ENCODE assay signal across 31 mouse cellular contexts in genomic region chr10:24831377-24832095, GRCm38 (mm10). TPM values are rescaled to one million over a fixed set of nuclear protein-coding genes. Genes with fewer than 3 reads are reported as not detected.
DNase-seq lines count a peak whose midpoint lies in the region; ATAC-seq and TF ChIP-seq lines count a peak whose summit lies in the region.
"Had no signal": no experiment of that assay in that cellular context is flagged by ENCODE, and none has a peak within 500 bp of the region (broad histone marks: within the 10 kb centered on the region; RNA-seq: fewer than 3 reads in every experiment).

No protein-coding gene starts in this region.

- H3K4me2 ChIP-seq in neural tube, embryonic 15.5 days = no peak overlapping the region
- H3K4me2 ChIP-seq in heart, embryonic 11.5 days = no peak overlapping the region
- H3K4me2 ChIP-seq: embryonic facial prominence, embryonic 13.5 days; forebrain, embryonic 15.5 days; heart, embryonic 13.5 days; limb, embryonic 13.5 days; lung, embryonic 15.5 days; midbrain, embryonic 11.5 days; neural tube, embryonic 12.5 days had no signal

- no peaks in the 10 kb centered on the region for H3K27me3 ChIP-seq in liver, adult 2 months (ENCODE audit: control insufficient read depth, insufficient read depth, low read length)
- H3K27me3 ChIP-seq in ES-Bruce4 (ENCODE audit: control insufficient read depth, insufficient read depth, low read length, poor library complexity, severe bottlenecking) = no peaks in the 10 kb centered on the region
- H3K27me3 ChIP-seq in neural tube, embryonic 15.5 days (replicated peaks) = no peaks in the 10 kb centered on the region
- no peaks in the 10 kb centered on the region for H3K27me3 ChIP-seq in heart, embryonic 11.5 days (ENCODE audit: control insufficient read depth, insufficient read depth, low read length)
- H3K27me3 ChIP-seq: embryonic facial prominence, embryonic 13.5 days; forebrain, embryonic 15.5 days; heart, embryonic 13.5 days; limb, embryonic 13.5 days; lung, embryonic 15.5 days; neural tube, embryonic 12.5 days had no signal

- peak; percentile 44; the same call in 1 of the 2 replicates for ATAC-seq in granulocyte monocyte progenitor cell, adult 5-6 weeks (replicated peaks; ENCODE audit: poor library complexity, severe bottlenecking)
- ATAC-seq in megakaryocyte progenitor cell, adult 5-6 weeks (replicated peaks; ENCODE audit: poor library complexity) = peak; percentile 45; the same call in 1 of the 2 replicates
- no peak for ATAC-seq in neural tube, embryonic 15.5 days (ENCODE audit: low FRiP score)
- ATAC-seq in heart, embryonic 11.5 days (replicated peaks; ENCODE audit: insufficient number of reproducible peaks, low FRiP score, low TSS enrichment) = no peak
- ATAC-seq: forebrain, embryonic 15.5 days; hindbrain, embryonic 16.5 days; midbrain, embryonic 16.5 days had no signal

- H3K9ac ChIP-seq in liver, adult 2 months (ENCODE audit: low read depth, low read length) = no peak overlapping the region
- H3K9ac ChIP-seq in ES-Bruce4 (ENCODE audit: low read depth, poor library complexity, severe bottlenecking) = no peak overlapping the region; the same call in 1 of the 2 replicates
- H3K9ac ChIP-seq in neural tube, embryonic 15.5 days (replicated peaks) = no peak overlapping the region
- H3K9ac ChIP-seq in heart, embryonic 11.5 days (ENCODE audit: low read depth, low read length) = no peak overlapping the region
- H3K9ac ChIP-seq: embryonic facial prominence, embryonic 13.5 days; forebrain, embryonic 15.5 days; heart, embryonic 13.5 days; limb, embryonic 13.5 days; liver, embryonic 14.5 days; lung, embryonic 15.5 days; neural tube, embryonic 12.5 days had no signal

- peak overlapping the region; percentile 31 for H3K27ac ChIP-seq in liver, adult 2 months (replicated peaks; ENCODE audit: insufficient read depth, low read depth, low read length)
- peak overlapping the region; percentile 44; the same call in 1 of the 2 replicates for H3K27ac ChIP-seq in ES-Bruce4 (ENCODE audit: insufficient read depth, low read length)
- no peak overlapping the region for H3K27ac ChIP-seq in neural tube, embryonic 15.5 days (replicated peaks)
- no peak overlapping the region for H3K27ac ChIP-seq in heart, embryonic 11.5 days (ENCODE audit: low read depth, low read length)
- H3K27ac ChIP-seq: embryonic facial prominence, embryonic 13.5 days; forebrain, embryonic 10.5 days; forebrain, embryonic 15.5 days; gastrocnemius, adult 2 months; heart, adult 2 months; heart, embryonic 13.5 days; hindbrain, embryonic 10.5 days; left cerebral cortex, adult 2 months; limb, embryonic 13.5 days; liver, embryonic 14.5 days; lung, embryonic 15.5 days; neural tube, embryonic 12.5 days had no signal

- H3K4me1 ChIP-seq in liver, adult 2 months (ENCODE audit: control insufficient read depth, insufficient read depth, low read length) = peaks cover 28% of the 10 kb centered on the region
- H3K4me1 ChIP-seq in ES-Bruce4 (ENCODE audit: control insufficient read depth, insufficient read depth, low read length) = peaks cover 15% of the 10 kb centered on the region
- H3K4me1 ChIP-seq in neural tube, embryonic 15.5 days = peaks cover 19% of the 10 kb centered on the region
- H3K4me1 ChIP-seq in heart, embryonic 11.5 days (ENCODE audit: control insufficient read depth, insufficient read depth, low read length) = peaks cover 6% of the 10 kb centered on the region

- WGBS in liver, adult 2 months = 37% methylated on average over 14 of the region's 15 CpGs
- WGBS in neural tube, embryonic 15.5 days = 71% methylated on average over 15 of the region's 15 CpGs
- WGBS in heart, embryonic 11.5 days (ENCODE audit: insufficient replicate concordance) = 71% methylated on average over 14 of the region's 15 CpGs

- H3K79me2 ChIP-seq in liver, adult 2 months (ENCODE audit: control insufficient read depth, insufficient read depth, low read length) = peaks cover 5% of the 10 kb centered on the region; the same call in 1 of the 2 replicates

- no peak for TF ChIP-seq CTCF in liver, adult 2 months (IDR thresholded peaks at IDR 0.05; ENCODE audit: low read depth, low read length)
- TF ChIP-seq CTCF in ES-Bruce4 (IDR thresholded peaks at IDR 0.05; ENCODE audit: low read depth, low read length) = no peak

- no peak for TF ChIP-seq POLR2A in liver, adult 2 months (IDR thresholded peaks at IDR 0.05; ENCODE audit: extremely low read depth, insufficient read depth, low read length)
- TF ChIP-seq POLR2A in ES-Bruce4 (IDR thresholded peaks at IDR 0.05; ENCODE audit: insufficient read depth, low read length) = no peak

- TF ChIP-seq EP300 in ES-Bruce4 (IDR thresholded peaks at IDR 0.05; ENCODE audit: insufficient read depth, low read depth, low read length) = no peak

- peak; percentile 58 for DNase-seq in liver, adult 2 months (ENCODE audit: extremely low read depth, low read depth, low spot score)
- no peak for DNase-seq in liver
- DNase-seq in thymus, postnatal 14 days = no peak
- DNase-seq: adrenal gland, adult 2 months; adrenal gland, postnatal 36 days; cerebellum, adult 18-20 months; cerebellum, postnatal 25 days; embryo, embryonic 11 days; gastrocnemius, adult 2 months; gastrocnemius, postnatal 36 days; heart, adult 2 months; heart, postnatal 10 days had no signal

- H3K9me3 ChIP-seq in ES-Bruce4 (replicated peaks; ENCODE audit: control insufficient read depth, insufficient read depth, low read length, poor library complexity, severe bottlenecking) = no peaks in the 10 kb centered on the region
- H3K9me3 ChIP-seq in neural tube, embryonic 15.5 days (replicated peaks) = no peaks in the 10 kb centered on the region
- no peaks in the 10 kb centered on the region for H3K9me3 ChIP-seq in heart, embryonic 11.5 days (replicated peaks; ENCODE audit: control insufficient read depth, low read length)
- H3K9me3 ChIP-seq: embryonic facial prominence, embryonic 13.5 days; forebrain, embryonic 10.5 days; forebrain, embryonic 15.5 days; heart, embryonic 13.5 days; hindbrain, embryonic 10.5 days; limb, embryonic 13.5 days; lung, embryonic 15.5 days; neural tube, embryonic 12.5 days had no signal

- H3K4me3 ChIP-seq in liver, adult 2 months (ENCODE audit: insufficient read depth, low read depth, low read length) = no peak overlapping the region
- no peak overlapping the region for H3K4me3 ChIP-seq in ES-Bruce4 (ENCODE audit: low read depth, low read length)
- H3K4me3 ChIP-seq in neural tube, embryonic 15.5 days (replicated peaks) = no peak overlapping the region
- no peak overlapping the region for H3K4me3 ChIP-seq in heart, embryonic 11.5 days (ENCODE audit: low read depth, low read length)
- H3K4me3 ChIP-seq: embryonic facial prominence, embryonic 13.5 days; forebrain, embryonic 10.5 days; forebrain, embryonic 15.5 days; gastrocnemius, adult 2 months; heart, adult 2 months; heart, embryonic 13.5 days; hindbrain, embryonic 10.5 days; left cerebral cortex, adult 2 months; limb, embryonic 13.5 days; lung, embryonic 15.5 days; neural tube, embryonic 12.5 days had no signal

- H3K36me3 ChIP-seq in liver, adult 2 months (ENCODE audit: control insufficient read depth, insufficient read depth, low read length) = peaks cover 9% of the 10 kb centered on the region; the same call in 1 of the 2 replicates
- H3K36me3 ChIP-seq in ES-Bruce4 (ENCODE audit: control insufficient read depth, insufficient read depth, low read length, poor library complexity, severe bottlenecking) = peaks cover 15% of the 10 kb centered on the region
- H3K36me3 ChIP-seq in neural tube, embryonic 15.5 days = no peaks in the 10 kb centered on the region
- H3K36me3 ChIP-seq in heart, embryonic 11.5 days (ENCODE audit: control insufficient read depth, insufficient read depth, low read length) = no peaks in the 10 kb centered on the region
- H3K36me3 ChIP-seq: embryonic facial prominence, embryonic 13.5 days; forebrain, embryonic 10.5 days; forebrain, embryonic 15.5 days; heart, embryonic 13.5 days; hindbrain, embryonic 10.5 days; limb, embryonic 13.5 days; lung, embryonic 15.5 days; neural tube, embryonic 12.5 days had no signal

RNA-seq across cellular contexts. Expression of gene Enpp3, which starts 11.1 kb away (rescaled TPM):
- total RNA-seq in liver, adult 2 months (2014; rRNA removed) = 39.7 and 60.6 TPM in 2 replicates
- 11.4 and 12.4 TPM in 2 replicates for polyA plus RNA-seq in liver, adult 2 months (2012; rRNA removed)
- 74.7 and 74.9 TPM in 2 replicates for polyA plus RNA-seq in ES-Bruce4 (2011; ENCODE audit: insufficient read depth, insufficient read length, low read depth, missing spikeins)
- not detected in 2 replicates for total RNA-seq in granulocyte monocyte progenitor cell, adult 5-6 weeks (2014; fragmentation: Nextera tagmentation)
- total RNA-seq in granulocyte monocyte progenitor cell, adult 5-6 weeks (2017) = not detected in 2 replicates
- total RNA-seq in megakaryocyte progenitor cell, adult 5-6 weeks (2015) = 0.22 and 0.54 TPM in 2 replicates
- total RNA-seq in megakaryocyte progenitor cell, adult 5-6 weeks (2017) = 0.10 and 0.12 TPM in 2 replicates
- 3.7 and 4.8 TPM in 2 replicates for polyA plus RNA-seq in neural tube, embryonic 15.5 days (2015; fragmentation: Nextera tagmentation; extraction: Ambion mirVana)
- 2.0 and 2.1 TPM in 2 replicates for polyA plus RNA-seq in heart, embryonic 11.5 days (2014; fragmentation: Nextera tagmentation; extraction: Ambion mirVana)
- total RNA-seq: megakaryocyte, adult 5-6 weeks had no signal

RNA-seq across cellular contexts. Expression of gene Med23, which starts 38.2 kb away (rescaled TPM):
- 7.7 and 9.6 TPM in 2 replicates for total RNA-seq in liver, adult 2 months (2014; rRNA removed)
- 5.5 and 6.2 TPM in 2 replicates for polyA plus RNA-seq in liver, adult 2 months (2012; rRNA removed)
- polyA plus RNA-seq in ES-Bruce4 (2011; ENCODE audit: insufficient read depth, insufficient read length, low read depth, missing spikeins) = 38.6 and 43.2 TPM in 2 replicates
- 20.1 and 34.8 TPM in 2 replicates for total RNA-seq in granulocyte monocyte progenitor cell, adult 5-6 weeks (2014; fragmentation: Nextera tagmentation)
- total RNA-seq in granulocyte monocyte progenitor cell, adult 5-6 weeks (2017) = 20.3 and 42.2 TPM in 2 replicates
- 20.5 and 25.2 TPM in 2 replicates for total RNA-seq in megakaryocyte progenitor cell, adult 5-6 weeks (2015)
- 22.8 and 32.5 TPM in 2 replicates for total RNA-seq in megakaryocyte progenitor cell, adult 5-6 weeks (2017)
- polyA plus RNA-seq in neural tube, embryonic 15.5 days (2015; fragmentation: Nextera tagmentation; extraction: Ambion mirVana) = 21.6 and 22.0 TPM in 2 replicates
- polyA plus RNA-seq in heart, embryonic 11.5 days (2014; fragmentation: Nextera tagmentation; extraction: Ambion mirVana) = 17.7 and 18.4 TPM in 2 replicates

Comparison
In these comparisons a context has a peak if more than half of its experiments do, and no peak if none do; other contexts are left out.
1. H3K27ac ChIP-seq: peak in liver, adult 2 months (single experiment) and ES-Bruce4 (single experiment); none in neural tube, embryonic 15.5 days (single experiment) and heart, embryonic 11.5 days (single experiment).
2. ATAC-seq: peak in granulocyte monocyte progenitor cell, adult 5-6 weeks (single experiment) and megakaryocyte progenitor cell, adult 5-6 weeks (single experiment); none in neural tube, embryonic 15.5 days (single experiment) and heart, embryonic 11.5 days (single experiment).